Mouse (Mus musculus): ENCODE measurements around the gene Sez6. TPM values are rescaled to one million over a fixed set of nuclear protein-coding genes. Genes with fewer than 3 reads are reported as not detected.

Sez6 gene
- polyA plus RNA-seq, 1 experiment from 2014 or later: 132 TPM

- Histone ChIP-seq H3K27me3 (replicated peaks; ENCODE audit: control insufficient read depth, insufficient read depth, low read length) (no peaks in the 10 kb centered on the region; the same call in 1 of the 2 replicates), H3K4me3 (ENCODE audit: low read length) (no peak overlapping the region), H3K4me2 (ENCODE audit: low read length) (no peak overlapping the region), H3K27ac (ENCODE audit: low read depth, low read length) (no peak overlapping the region), H3K9me3 (ENCODE audit: control insufficient read depth, low read length) (no peaks in the 10 kb centered on the region), H3K4me1 (ENCODE audit: control insufficient read depth, insufficient read depth, low read depth, low read length) (peaks cover 16% of the 10 kb centered on the region), H3K9ac (ENCODE audit: low read depth, low read length) (no peak overlapping the region), H3K36me3 (ENCODE audit: control insufficient read depth, insufficient read depth, low read length) (no peaks in the 10 kb centered on the region)
- ATAC-seq: no peak
- 39% methylated on average over 6 of the region's 6 CpGs for WGBS
Measured at GRCm38 (mm10) chr11:77913505-77913904, 17.1 kb upstream of the Sez6 start.

GRCm38 (mm10) chr11:77914598-77915260 is 15.9 kb upstream of the Sez6 start:
- H3K27me3 ChIP-seq (replicated peaks; ENCODE audit: control insufficient read depth, insufficient read depth, low read length): no peaks in the 10 kb centered on the region; the same call in 1 of the 2 replicates
- WGBS: 5% methylated on average over 30 of the region's 32 CpGs

GRCm38 (mm10) chr11:77916741-77917140 is 13.9 kb upstream of the Sez6 start:
- no peak for ATAC-seq
- Histone ChIP-seq H3K4me2 (ENCODE audit: low read length) (no peak overlapping the region), H3K9ac (ENCODE audit: low read depth, low read length) (no peak overlapping the region), H3K4me1 (ENCODE audit: control insufficient read depth, insufficient read depth, low read depth, low read length) (peaks cover 7% of the 10 kb centered on the region), H3K9me3 (ENCODE audit: control insufficient read depth, low read length) (no peaks in the 10 kb centered on the region), H3K36me3 (ENCODE audit: control insufficient read depth, insufficient read depth, low read length) (no peaks in the 10 kb centered on the region), H3K27me3 (replicated peaks; ENCODE audit: control insufficient read depth, insufficient read depth, low read length) (no peaks in the 10 kb centered on the region; the same call in 1 of the 2 replicates), H3K4me3 (ENCODE audit: low read length) (no peak overlapping the region), H3K27ac (ENCODE audit: low read depth, low read length) (no peak overlapping the region)
- 83% methylated on average over 4 of the region's 4 CpGs for WGBS

More at GRCm38 (mm10) chr11:77914598-77915260, 15.9 kb upstream of the Sez6 start:
- Histone ChIP-seq H3K36me3 (ENCODE audit: control insufficient read depth, insufficient read depth, low read length) (no peaks in the 10 kb centered on the region), H3K9me3 (ENCODE audit: control insufficient read depth, low read length) (no peaks in the 10 kb centered on the region), H3K4me1 (ENCODE audit: control insufficient read depth, insufficient read depth, low read depth, low read length) (peaks cover 10% of the 10 kb centered on the region), H3K4me3 (ENCODE audit: low read length) (0 out of 2 replicates have a peak overlapping the region, but pooled peaks have one; percentile 14), H3K9ac (ENCODE audit: low read depth, low read length) (peak overlapping the region; percentile 56), H3K27ac (ENCODE audit: low read depth, low read length) (peak overlapping the region; percentile 41; the same call in 1 of the 2 replicates), H3K4me2 (ENCODE audit: low read length) (peak overlapping the region; percentile 52)
- peak; percentile 46; the same call in 1 of the 2 replicates for ATAC-seq

DNA sequence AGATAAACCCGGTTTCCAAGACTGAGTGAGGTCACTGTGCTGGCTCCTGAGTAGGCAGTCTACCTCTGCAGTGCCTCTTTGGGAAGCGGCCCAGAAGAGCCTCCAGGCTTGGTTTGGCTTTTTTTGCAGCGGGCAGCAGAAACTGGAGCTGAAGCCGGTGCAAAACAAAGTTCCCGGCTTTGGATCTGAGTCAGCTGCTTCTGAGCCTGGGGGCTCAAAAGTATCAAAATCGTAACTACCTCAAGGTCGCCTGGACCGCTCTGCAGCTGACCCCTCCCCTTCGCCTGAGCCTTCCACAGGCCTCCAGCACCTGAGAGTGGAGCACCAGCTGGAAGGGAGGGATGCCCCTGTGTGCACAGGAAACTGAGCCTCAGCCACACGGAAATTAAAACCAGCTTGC is 13.4 kb upstream of the Sez6 start:
- no peak overlapping the region for H3K9ac ChIP-seq (ENCODE audit: low read depth, low read length)
- H3K36me3 ChIP-seq (ENCODE audit: control insufficient read depth, insufficient read depth, low read length): no peaks in the 10 kb centered on the region
- H3K4me1 ChIP-seq (ENCODE audit: control insufficient read depth, insufficient read depth, low read depth, low read length): peaks cover 7% of the 10 kb centered on the region
- H3K9me3 ChIP-seq (ENCODE audit: control insufficient read depth, low read length): no peaks in the 10 kb centered on the region
- H3K4me3 ChIP-seq (ENCODE audit: low read length): no peak overlapping the region
- no peak for ATAC-seq
- H3K27ac ChIP-seq (ENCODE audit: low read depth, low read length): no peak overlapping the region
- WGBS: 56% methylated on average over 9 of the region's 10 CpGs
- no peak overlapping the region for H3K4me2 ChIP-seq (ENCODE audit: low read length)
- no peaks in the 10 kb centered on the region; the same call in 1 of the 2 replicates for H3K27me3 ChIP-seq (replicated peaks; ENCODE audit: control insufficient read depth, insufficient read depth, low read length)

GRCm38 (mm10) chr11:77923285-77923684 is 7.3 kb upstream of the Sez6 start:
- WGBS: 52% methylated on average over 4 of the region's 4 CpGs
- Histone ChIP-seq H3K9me3 (ENCODE audit: control insufficient read depth, low read length) (no peaks in the 10 kb centered on the region), H3K27ac (ENCODE audit: low read depth, low read length) (no peak overlapping the region), H3K4me2 (ENCODE audit: low read length) (no peak overlapping the region), H3K9ac (ENCODE audit: low read depth, low read length) (no peak overlapping the region), H3K36me3 (ENCODE audit: control insufficient read depth, insufficient read depth, low read length) (no peaks in the 10 kb centered on the region), H3K4me1 (ENCODE audit: control insufficient read depth, insufficient read depth, low read depth, low read length) (peaks cover 15% of the 10 kb centered on the region), H3K27me3 (replicated peaks; ENCODE audit: control insufficient read depth, insufficient read depth, low read length) (no peaks in the 10 kb centered on the region), H3K4me3 (ENCODE audit: low read length) (no peak overlapping the region)
- ATAC-seq: no peak

DNA sequence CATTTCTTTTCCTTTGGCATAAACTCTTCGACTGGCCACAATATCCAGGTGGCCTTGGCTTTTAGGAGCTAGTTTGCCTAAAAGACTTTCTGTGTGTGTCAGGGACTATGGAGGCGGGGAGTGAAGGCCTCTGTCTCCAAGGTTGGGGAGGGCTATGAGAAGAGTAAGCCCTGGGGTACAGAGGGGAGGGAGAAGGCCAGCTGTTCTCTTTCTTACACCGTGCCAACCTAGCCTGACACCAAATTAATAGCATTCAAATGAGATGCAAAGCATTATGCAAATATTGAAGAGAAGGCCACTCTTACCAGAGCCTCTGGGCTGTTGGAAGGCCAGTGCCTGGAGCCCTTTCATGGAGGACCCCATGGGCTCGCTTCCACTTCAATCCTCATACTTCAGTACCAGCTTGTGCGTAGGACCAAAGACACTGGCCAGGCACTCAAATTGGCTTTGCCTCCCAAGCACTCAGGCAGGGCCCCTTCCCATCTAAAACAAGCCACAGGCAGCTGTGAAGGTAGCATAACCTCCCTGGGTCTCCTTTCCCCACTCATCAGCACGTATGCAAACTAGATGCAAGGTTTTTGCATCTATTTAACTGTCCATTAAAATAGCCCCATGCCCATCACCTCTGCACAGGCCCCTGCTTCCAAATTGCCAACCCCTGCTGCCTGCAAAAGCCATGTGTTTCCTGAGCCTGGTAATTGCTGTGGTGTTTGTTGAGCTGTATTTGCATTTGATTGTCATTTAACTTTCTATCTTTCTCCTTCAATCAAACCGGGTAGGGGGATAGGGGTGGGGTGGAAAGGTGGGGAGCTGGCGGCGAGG is 4.6 kb upstream of the Sez6 start:
- H3K9me3 ChIP-seq (ENCODE audit: control insufficient read depth, low read length): no peaks in the 10 kb centered on the region
- peak; percentile 62 for ATAC-seq
- no peaks in the 10 kb centered on the region for H3K27me3 ChIP-seq (replicated peaks; ENCODE audit: control insufficient read depth, insufficient read depth, low read length)
- H3K4me1 ChIP-seq (ENCODE audit: control insufficient read depth, insufficient read depth, low read depth, low read length): peaks cover 21% of the 10 kb centered on the region
- H3K4me3 ChIP-seq (ENCODE audit: low read length): no peak overlapping the region
- no peak overlapping the region for H3K4me2 ChIP-seq (ENCODE audit: low read length)
- peak overlapping the region; percentile 52 for H3K27ac ChIP-seq (ENCODE audit: low read depth, low read length)
- 19% methylated on average over 9 of the region's 9 CpGs for WGBS
- no peak overlapping the region for H3K9ac ChIP-seq (ENCODE audit: low read depth, low read length)
- no peaks in the 10 kb centered on the region for H3K36me3 ChIP-seq (ENCODE audit: control insufficient read depth, insufficient read depth, low read length)

DNA sequence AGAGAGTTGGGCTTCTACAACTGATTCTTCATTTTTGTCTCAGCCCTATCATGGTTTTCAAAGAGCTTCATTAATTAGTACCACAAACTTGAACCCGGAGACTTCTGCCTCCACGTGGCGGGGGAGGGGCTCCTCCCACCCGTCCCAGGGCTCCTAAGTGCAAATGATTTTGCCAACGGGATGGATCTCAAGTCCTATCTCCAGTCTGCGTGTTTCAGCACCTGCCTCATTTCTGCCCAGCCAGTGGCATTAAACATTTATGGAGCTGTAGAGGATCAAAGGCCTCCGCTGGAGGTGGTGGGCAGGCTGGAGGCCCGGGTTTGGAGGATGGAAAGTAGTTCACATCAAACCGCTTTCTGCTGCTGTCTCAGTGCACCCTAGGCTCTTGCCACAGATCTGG is 3.9 kb upstream of the Sez6 start:
- H3K27ac ChIP-seq (ENCODE audit: low read depth, low read length): peak overlapping the region; percentile 52
- H3K9me3 ChIP-seq (ENCODE audit: control insufficient read depth, low read length): no peaks in the 10 kb centered on the region
- no peak overlapping the region for H3K9ac ChIP-seq (ENCODE audit: low read depth, low read length)
- ATAC-seq: no peak
- no peaks in the 10 kb centered on the region for H3K27me3 ChIP-seq (replicated peaks; ENCODE audit: control insufficient read depth, insufficient read depth, low read length)
- peaks cover 25% of the 10 kb centered on the region for H3K4me1 ChIP-seq (ENCODE audit: control insufficient read depth, insufficient read depth, low read depth, low read length)
- H3K36me3 ChIP-seq (ENCODE audit: control insufficient read depth, insufficient read depth, low read length): no peaks in the 10 kb centered on the region
- 16% methylated on average over 9 of the region's 9 CpGs for whole genome bisulfite sequencing
- H3K4me2 ChIP-seq (ENCODE audit: low read length): no peak overlapping the region
- H3K4me3 ChIP-seq (ENCODE audit: low read length): no peak overlapping the region

DNA sequence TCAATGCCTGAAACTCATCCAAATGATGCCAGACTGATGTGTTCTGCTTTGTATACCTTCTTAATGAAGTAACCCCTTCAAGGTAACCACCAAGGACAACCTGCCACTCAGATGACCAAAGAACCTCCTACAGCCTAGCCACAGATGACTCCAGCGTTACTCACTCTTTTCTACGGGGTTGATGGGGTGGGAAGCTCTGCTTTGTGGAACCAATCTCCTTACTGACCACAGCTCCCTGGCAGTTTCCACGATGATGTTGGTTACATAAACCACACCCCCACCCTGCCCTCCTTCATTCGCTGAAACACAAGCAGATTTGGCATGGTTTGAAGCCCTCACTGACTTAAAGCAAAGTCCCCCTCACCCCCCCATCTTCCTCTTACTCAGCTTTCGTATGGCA is 2.8 kb upstream of the Sez6 start:
- no peaks in the 10 kb centered on the region for H3K36me3 ChIP-seq (ENCODE audit: control insufficient read depth, insufficient read depth, low read length)
- H3K27ac ChIP-seq (ENCODE audit: low read depth, low read length): no peak overlapping the region
- H3K9ac ChIP-seq (ENCODE audit: low read depth, low read length): no peak overlapping the region
- no peak overlapping the region for H3K4me2 ChIP-seq (ENCODE audit: low read length)
- WGBS: 72% methylated on average over 5 of the region's 5 CpGs
- no peaks in the 10 kb centered on the region for H3K9me3 ChIP-seq (ENCODE audit: control insufficient read depth, low read length)
- ATAC-seq: no peak
- H3K4me3 ChIP-seq (ENCODE audit: low read length): no peak overlapping the region
- no peaks in the 10 kb centered on the region for H3K27me3 ChIP-seq (replicated peaks; ENCODE audit: control insufficient read depth, insufficient read depth, low read length)
- H3K4me1 ChIP-seq (ENCODE audit: control insufficient read depth, insufficient read depth, low read depth, low read length): peaks cover 37% of the 10 kb centered on the region

Data from hindbrain, embryonic 16.5 days (tissue).